Mouse (Mus musculus): Measurements from ENCODE around the gene Bmpr1a. TPM values are rescaled to one million over a fixed set of nuclear protein-coding genes. Genes with fewer than 3 reads are reported as not detected.

Gene Bmpr1a
- 21.3 and 22.5 TPM in 2 replicates for polyA plus RNA-seq (2014; fragmentation: Nextera tagmentation; extraction: Ambion mirVana)

- no peaks in the 10 kb centered on the region for H3K36me3 ChIP-seq (ENCODE audit: control insufficient read depth, insufficient read depth, low read length)
- peaks cover 25% of the 10 kb centered on the region for H3K4me1 ChIP-seq (ENCODE audit: control insufficient read depth, insufficient read depth, low read length)
- H3K9me3 ChIP-seq (replicated peaks; ENCODE audit: control insufficient read depth, low read length), result no peaks in the 10 kb centered on the region
- peak within 1 kb of the TSS; percentile 74 for H3K4me2 ChIP-seq (ENCODE audit: low read length)
- H3K4me3 ChIP-seq (ENCODE audit: low read depth, low read length), result peak within 1 kb of the TSS; percentile 83
- H3K9ac ChIP-seq (ENCODE audit: low read length), result peak within 1 kb of the TSS; percentile 97
- peak within 1 kb of the TSS; percentile 97 for H3K27ac ChIP-seq (ENCODE audit: low read depth, low read length)
- no peak for DNase-seq (ENCODE audit: low spot score)
- 8% methylated on average over 15 of the region's 15 CpGs for WGBS
- no peak for ATAC-seq
- no peaks in the 10 kb centered on the region for H3K27me3 ChIP-seq (replicated peaks; ENCODE audit: control insufficient read depth, insufficient read depth, low read length)
Measured at GRCm38 (mm10) chr14:34503325-34503647, at the start of gene Bmpr1a. Gene Bmpr1a, minus strand, starts transcription at chr14:34503341.

GRCm38 (mm10) chr14:34552226-34552625 is 49.1 kb upstream of the Bmpr1a start:
- Histone ChIP-seq H3K4me2 (ENCODE audit: low read length) (no peak overlapping the region), H3K27ac (ENCODE audit: low read depth, low read length) (no peak overlapping the region), H3K9ac (ENCODE audit: low read length) (no peak overlapping the region), H3K27me3 (replicated peaks; ENCODE audit: control insufficient read depth, insufficient read depth, low read length) (no peaks in the 10 kb centered on the region), H3K9me3 (replicated peaks; ENCODE audit: control insufficient read depth, low read length) (no peaks in the 10 kb centered on the region), H3K36me3 (ENCODE audit: control insufficient read depth, insufficient read depth, low read length) (no peaks in the 10 kb centered on the region), H3K4me1 (ENCODE audit: control insufficient read depth, insufficient read depth, low read length) (no peaks in the 10 kb centered on the region; the same call in 1 of the 2 replicates), H3K4me3 (ENCODE audit: low read depth, low read length) (no peak overlapping the region)
- DNase-seq (ENCODE audit: low spot score), result no peak
- WGBS, result 88% methylated on average over 5 of the region's 5 CpGs
- no peak for ATAC-seq

GRCm38 (mm10) chr14:34549004-34549671 is 46.0 kb upstream of the Bmpr1a start:
- H3K27me3 ChIP-seq (replicated peaks; ENCODE audit: control insufficient read depth, insufficient read depth, low read length), result no peaks in the 10 kb centered on the region
- WGBS, result under 1% methylated on average over 52 of the region's 55 CpGs
- peak; percentile 94 for DNase-seq (ENCODE audit: low spot score)

GRCm38 (mm10) chr14:34548391-34549001 is 45.4 kb upstream of the Bmpr1a start:
- Histone ChIP-seq H3K4me3 (ENCODE audit: low read depth, low read length) (peak overlapping the region; percentile 78), H3K9ac (ENCODE audit: low read length) (peak overlapping the region; percentile 91), H3K27ac (ENCODE audit: low read depth, low read length) (peak overlapping the region; percentile 56; the same call in 1 of the 2 replicates), H3K4me1 (ENCODE audit: control insufficient read depth, insufficient read depth, low read length) (no peaks in the 10 kb centered on the region; the same call in 1 of the 2 replicates), H3K36me3 (ENCODE audit: control insufficient read depth, insufficient read depth, low read length) (no peaks in the 10 kb centered on the region), H3K27me3 (replicated peaks; ENCODE audit: control insufficient read depth, insufficient read depth, low read length) (no peaks in the 10 kb centered on the region), H3K9me3 (replicated peaks; ENCODE audit: control insufficient read depth, low read length) (no peaks in the 10 kb centered on the region), H3K4me2 (ENCODE audit: low read length) (peak overlapping the region; percentile 65)
- under 1% methylated on average over 27 of the region's 27 CpGs for WGBS
- ATAC-seq (peak; percentile 67), DNase-seq (ENCODE audit: low spot score) (peak; percentile 65)

More at GRCm38 (mm10) chr14:34549004-34549671, 46.0 kb upstream of the Bmpr1a start:
- ATAC-seq, result peak; percentile 97
- Histone ChIP-seq H3K4me1 (ENCODE audit: control insufficient read depth, insufficient read depth, low read length) (no peaks in the 10 kb centered on the region; the same call in 1 of the 2 replicates), H3K4me3 (ENCODE audit: low read depth, low read length) (peak overlapping the region; percentile 78), H3K9me3 (replicated peaks; ENCODE audit: control insufficient read depth, low read length) (no peaks in the 10 kb centered on the region), H3K27ac (ENCODE audit: low read depth, low read length) (peak overlapping the region; percentile 56), H3K36me3 (ENCODE audit: control insufficient read depth, insufficient read depth, low read length) (no peaks in the 10 kb centered on the region), H3K9ac (ENCODE audit: low read length) (peak overlapping the region; percentile 91), H3K4me2 (ENCODE audit: low read length) (peak overlapping the region; percentile 65)

GRCm38 (mm10) chr14:34544545-34544944 is 41.4 kb upstream of the Bmpr1a start:
- H3K27me3 ChIP-seq (replicated peaks; ENCODE audit: control insufficient read depth, insufficient read depth, low read length), result no peaks in the 10 kb centered on the region
- H3K36me3 ChIP-seq (ENCODE audit: control insufficient read depth, insufficient read depth, low read length), result no peaks in the 10 kb centered on the region
- no peak for DNase-seq (ENCODE audit: low spot score)
- no peaks in the 10 kb centered on the region for H3K4me1 ChIP-seq (ENCODE audit: control insufficient read depth, insufficient read depth, low read length)
- no peak for ATAC-seq
- 80% methylated on average over 2 of the region's 2 CpGs for WGBS
- H3K4me2 ChIP-seq (ENCODE audit: low read length), result no peak overlapping the region
- no peak overlapping the region for H3K27ac ChIP-seq (ENCODE audit: low read depth, low read length)
- no peak overlapping the region for H3K9ac ChIP-seq (ENCODE audit: low read length)
- no peak overlapping the region for H3K4me3 ChIP-seq (ENCODE audit: low read depth, low read length)
- H3K9me3 ChIP-seq (replicated peaks; ENCODE audit: control insufficient read depth, low read length), result no peaks in the 10 kb centered on the region

- WGBS, result 83% methylated on average over 6 of the region's 6 CpGs
- Histone ChIP-seq H3K4me3 (ENCODE audit: low read depth, low read length) (no peak overlapping the region), H3K4me2 (ENCODE audit: low read length) (no peak overlapping the region), H3K36me3 (ENCODE audit: control insufficient read depth, insufficient read depth, low read length) (no peaks in the 10 kb centered on the region), H3K4me1 (ENCODE audit: control insufficient read depth, insufficient read depth, low read length) (no peaks in the 10 kb centered on the region), H3K9ac (ENCODE audit: low read length) (no peak overlapping the region), H3K9me3 (replicated peaks; ENCODE audit: control insufficient read depth, low read length) (no peaks in the 10 kb centered on the region), H3K27me3 (replicated peaks; ENCODE audit: control insufficient read depth, insufficient read depth, low read length) (no peaks in the 10 kb centered on the region), H3K27ac (ENCODE audit: low read depth, low read length) (no peak overlapping the region)
- ATAC-seq (no peak), DNase-seq (ENCODE audit: low spot score) (no peak)
Measured at GRCm38 (mm10) chr14:34544001-34544400, 40.9 kb upstream of the Bmpr1a start.

- DNase-seq (ENCODE audit: low spot score) (no peak), ATAC-seq (no peak)
- 66% methylated on average over 6 of the region's 6 CpGs for whole genome bisulfite sequencing
- H3K4me3 ChIP-seq (ENCODE audit: low read depth, low read length), result no peak overlapping the region
- H3K36me3 ChIP-seq (ENCODE audit: control insufficient read depth, insufficient read depth, low read length), result no peaks in the 10 kb centered on the region
- no peak overlapping the region for H3K9ac ChIP-seq (ENCODE audit: low read length)
- no peaks in the 10 kb centered on the region for H3K27me3 ChIP-seq (replicated peaks; ENCODE audit: control insufficient read depth, insufficient read depth, low read length)
- H3K27ac ChIP-seq (ENCODE audit: low read depth, low read length), result no peak overlapping the region
- H3K9me3 ChIP-seq (replicated peaks; ENCODE audit: control insufficient read depth, low read length), result no peaks in the 10 kb centered on the region
- H3K4me1 ChIP-seq (ENCODE audit: control insufficient read depth, insufficient read depth, low read length), result no peaks in the 10 kb centered on the region
- no peak overlapping the region for H3K4me2 ChIP-seq (ENCODE audit: low read length)
Measured at GRCm38 (mm10) chr14:34543596-34543995, 40.5 kb upstream of the Bmpr1a start.

GRCm38 (mm10) chr14:34541896-34542295 is 38.8 kb upstream of the Bmpr1a start:
- ATAC-seq, result no peak
- Histone ChIP-seq H3K4me1 (ENCODE audit: control insufficient read depth, insufficient read depth, low read length) (no peaks in the 10 kb centered on the region), H3K27ac (ENCODE audit: low read depth, low read length) (no peak overlapping the region), H3K4me2 (ENCODE audit: low read length) (no peak overlapping the region), H3K9ac (ENCODE audit: low read length) (no peak overlapping the region), H3K36me3 (ENCODE audit: control insufficient read depth, insufficient read depth, low read length) (no peaks in the 10 kb centered on the region), H3K27me3 (replicated peaks; ENCODE audit: control insufficient read depth, insufficient read depth, low read length) (no peaks in the 10 kb centered on the region), H3K4me3 (ENCODE audit: low read depth, low read length) (no peak overlapping the region), H3K9me3 (replicated peaks; ENCODE audit: control insufficient read depth, low read length) (no peaks in the 10 kb centered on the region)
- DNase-seq (ENCODE audit: low spot score), result no peak
- WGBS, result 74% methylated on average over 5 of the region's 5 CpGs

- no peak for DNase-seq (ENCODE audit: low spot score)
- Histone ChIP-seq H3K36me3 (ENCODE audit: control insufficient read depth, insufficient read depth, low read length) (no peaks in the 10 kb centered on the region), H3K4me2 (ENCODE audit: low read length) (no peak overlapping the region), H3K4me1 (ENCODE audit: control insufficient read depth, insufficient read depth, low read length) (no peaks in the 10 kb centered on the region), H3K4me3 (ENCODE audit: low read depth, low read length) (no peak overlapping the region), H3K27me3 (replicated peaks; ENCODE audit: control insufficient read depth, insufficient read depth, low read length) (no peaks in the 10 kb centered on the region), H3K9me3 (replicated peaks; ENCODE audit: control insufficient read depth, low read length) (no peaks in the 10 kb centered on the region), H3K27ac (ENCODE audit: low read depth, low read length) (no peak overlapping the region), H3K9ac (ENCODE audit: low read length) (no peak overlapping the region)
- peak; percentile 23 for ATAC-seq
- 16% methylated on average over 17 of the region's 17 CpGs for WGBS
Measured at GRCm38 (mm10) chr14:34540685-34541162, 37.6 kb upstream of the Bmpr1a start.

All from forebrain, embryonic 14.5 days (tissue).